Mouse (Mus musculus): ENCODE results near the gene Tnrc6b.

GRCm38 (mm10) chr15:80936686-80937085, 225.6 kb downstream of the Tnrc6b start:
- TF ChIP-seq RCOR1 (IDR thresholded peaks at IDR 0.05; ENCODE audit: low read depth, low read length), result no peak
- no peak for TF ChIP-seq ETS1 (IDR thresholded peaks at IDR 0.05; ENCODE audit: low read depth, low read length)
- TF ChIP-seq MXI1 (IDR thresholded peaks at IDR 0.05; ENCODE audit: low read depth, low read length), result no peak
- no peak for TF ChIP-seq MAX (IDR thresholded peaks at IDR 0.05; ENCODE audit: low read length)
- TF ChIP-seq POLR2A (IDR thresholded peaks at IDR 0.05; ENCODE audit: control insufficient read depth in 1 of 2, insufficient read depth in 1 of 2, low read depth in 1 of 2, low read length in 2 of 2, poor library complexity in 1 of 2), result no peak
- no peak for TF ChIP-seq EP300 (IDR thresholded peaks at IDR 0.05; ENCODE audit: low read depth in 1 of 2, low read length in 2 of 2)
- TF ChIP-seq MEF2A (IDR thresholded peaks at IDR 0.05; ENCODE audit: extremely low read depth, insufficient replicate concordance, low read depth, low read length, poor library complexity, severe bottlenecking), result no peak
- no peak for TF ChIP-seq NELFE (IDR thresholded peaks at IDR 0.05; ENCODE audit: low read depth, low read length)
- no peak for TF ChIP-seq CHD2 (IDR thresholded peaks at IDR 0.05; ENCODE audit: low read length)
- TF ChIP-seq ZC3H11A (IDR thresholded peaks at IDR 0.05; ENCODE audit: low read depth, low read length), result no peak
- no peak for TF ChIP-seq USF1 (IDR thresholded peaks at IDR 0.05; ENCODE audit: low read depth, low read length)

All from MEL (cell line).